Mouse (Mus musculus) heart, embryonic 12.5 days (tissue): ENCODE measurements around the gene Nhlrc4. TPM values are rescaled to one million over a fixed set of nuclear protein-coding genes. Genes with fewer than 3 reads are reported as not detected.

ENCODE experiments used
- ATAC-seq: fragments of 200-750 bp; cut with Nextera tagmentation; 2 replicates; pipeline ENCODE4 v1.8.0; 2017; ENCODE audit warnings: moderate TSS enrichment, moderate library complexity; ENCODE audit not compliant: insufficient number of reproducible peaks, low FRiP score
- H3K27ac ChIP-seq: fragments of 300-500 bp; sonication (generic); 2 replicates; pipeline ENCODE4 v1.5.1; 2016; ENCODE audit warnings: mild to moderate bottlenecking, moderate library complexity; ENCODE audit not compliant: poor library complexity, severe bottlenecking
- H3K27me3 ChIP-seq: fragments of 300-500 bp; sonication (generic); replicated peaks from 2 replicates; pipeline ENCODE4 v1.6.1; 2016; ENCODE audit warnings: mild to moderate bottlenecking, moderate library complexity
- H3K36me3 ChIP-seq: fragments of 300-500 bp; sonication (generic); 2 replicates; pipeline ENCODE4 v1.6.1; 2016; ENCODE audit warnings: mild to moderate bottlenecking, moderate library complexity
- H3K4me1 ChIP-seq: fragments of 300-500 bp; sonication (generic); replicated peaks from 2 replicates; pipeline ENCODE4 v1.6.1; 2016; ENCODE audit warnings: mild to moderate bottlenecking
- H3K4me2 ChIP-seq: fragments of 300-500 bp; sonication (generic); 2 replicates; pipeline ENCODE4 v1.6.1; 2016; ENCODE audit warnings: mild to moderate bottlenecking, moderate library complexity
- H3K4me3 ChIP-seq: fragments of 300-500 bp; sonication (generic); 2 replicates; pipeline ENCODE4 v1.5.1; 2016; ENCODE audit warnings: mild to moderate bottlenecking
- H3K9ac ChIP-seq: fragments of 300-500 bp; sonication (generic); 2 replicates; pipeline ENCODE4 v1.6.1; 2016; ENCODE audit warnings: mild to moderate bottlenecking, moderate library complexity
- H3K9me3 ChIP-seq: fragments of 300-500 bp; sonication (generic); replicated peaks from 2 replicates; pipeline ENCODE4 v1.6.1; 2016; ENCODE audit warnings: mild to moderate bottlenecking, moderate library complexity
- WGBS: fragments of 180-500 bp; shearing (Covaris S2); methylation state at CpG from one replicate; pipeline ENCODE4 v1.1.7; 2016; 5-methylcytosine and 5-hydroxymethylcytosine counted together
- polyA plus RNA-seq: library from polyadenylated mRNA; unstranded; fragments of >200 nt; fragmentation: Nextera tagmentation; extraction: Ambion mirVana; gene quantifications from 2 replicates; pipeline ENCODE4 v1.2.1, GENCODE M21; 2016

The Nhlrc4 gene
- polyA plus RNA-seq, 1 experiment from 2014 or later: 0.36 TPM

DNA sequence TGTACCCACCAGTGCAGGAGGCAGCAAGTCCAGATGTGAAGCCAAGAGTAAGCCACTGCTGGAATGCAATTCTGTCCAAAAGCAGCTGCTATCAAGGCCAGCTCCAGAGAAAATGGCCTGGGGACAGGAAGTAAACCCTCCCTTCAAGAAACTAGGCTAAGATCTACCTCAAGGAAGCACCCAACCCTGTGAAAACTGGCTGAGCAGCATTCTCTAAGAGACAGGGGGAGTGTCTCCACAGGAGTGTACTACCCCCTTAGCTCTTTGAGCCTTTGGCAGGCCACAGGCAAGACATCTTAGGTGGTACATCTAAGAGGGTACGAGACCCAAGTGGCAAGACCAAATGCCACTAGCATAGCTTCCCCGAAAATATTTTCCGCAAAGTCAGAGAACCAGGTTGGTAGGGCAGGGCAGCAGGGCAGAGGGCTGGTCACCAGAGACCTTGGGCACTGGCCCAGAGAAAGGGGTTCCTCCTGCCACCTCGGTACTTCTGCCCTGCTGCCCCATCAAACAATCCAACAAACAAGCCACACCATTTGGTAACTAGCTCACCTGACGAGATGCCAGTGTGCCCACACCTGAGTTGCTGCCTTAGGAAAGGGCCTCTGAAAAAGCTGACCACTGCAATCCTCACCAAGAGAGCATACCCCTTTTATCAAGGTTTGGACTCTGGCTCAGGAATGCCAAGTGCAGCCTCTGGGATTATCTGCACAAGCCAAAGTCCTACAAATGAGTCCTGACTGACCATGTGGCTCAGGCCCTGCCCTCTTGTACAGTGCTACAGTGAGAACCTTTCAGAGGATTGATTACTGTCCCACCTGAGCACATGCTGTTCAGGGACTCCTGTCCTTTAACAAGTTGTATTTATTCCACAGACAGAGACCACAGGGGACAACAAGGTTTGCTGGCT, 35.3 kb upstream of the Nhlrc4 start:
- Histone ChIP-seq H3K9ac (0 out of 2 replicates have a peak overlapping the region, but pooled peaks have one; percentile 1), H3K9me3 (no peaks in the 10 kb centered on the region), H3K4me1 (peaks cover 33% of the 10 kb centered on the region), H3K4me3 (no peak overlapping the region), H3K27me3 (no peaks in the 10 kb centered on the region), H3K4me2 (no peak overlapping the region), H3K36me3 (no peaks in the 10 kb centered on the region), H3K27ac (no peak overlapping the region)
- 85% methylated on average over 5 of the region's 5 CpGs for WGBS
- ATAC-seq: no peak

DNA sequence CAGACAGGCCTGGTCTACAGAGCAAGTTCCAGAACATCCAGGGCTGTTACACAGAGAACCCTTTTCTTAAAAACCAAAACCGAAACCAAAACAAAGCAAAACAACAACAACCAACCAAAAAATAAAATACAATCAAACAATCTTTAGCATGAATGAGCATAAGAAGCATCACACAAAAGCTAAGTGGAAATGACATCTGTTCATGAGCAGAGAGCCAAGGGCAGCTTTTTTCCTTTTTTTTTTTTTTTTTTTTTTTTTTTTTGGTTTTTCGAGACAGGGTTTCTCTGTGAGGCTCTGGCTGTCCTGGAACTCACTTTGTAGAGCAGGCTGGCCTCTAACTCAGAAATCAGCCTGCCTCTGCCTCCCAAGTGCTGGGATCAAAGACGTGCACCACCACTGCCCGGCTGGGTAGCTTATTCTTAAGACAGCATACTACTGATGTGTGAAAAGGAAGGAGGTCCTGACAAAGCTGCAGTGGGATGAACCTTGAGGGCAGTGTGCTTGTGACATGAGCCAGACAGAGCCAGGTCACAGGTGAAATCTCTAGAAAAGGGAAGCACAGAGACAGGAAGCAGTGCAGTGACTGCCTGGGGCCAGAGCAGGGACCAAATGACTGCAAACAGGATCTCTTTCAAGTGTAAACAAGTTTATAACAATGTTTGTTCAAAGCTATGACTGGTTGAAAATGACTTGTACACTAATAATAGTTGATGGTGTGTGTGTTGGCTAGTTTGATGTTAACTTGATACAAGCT, 26.4 kb upstream of the Nhlrc4 start:
- H3K36me3 ChIP-seq: 0 out of 2 replicates have a peak, but pooled peaks cover 3% of the 10 kb centered on the region
- H3K27me3 ChIP-seq: no peaks in the 10 kb centered on the region
- no peak overlapping the region for H3K4me2 ChIP-seq
- no peak overlapping the region for H3K9ac ChIP-seq
- no peaks in the 10 kb centered on the region for H3K9me3 ChIP-seq
- whole genome bisulfite sequencing: 80% methylated on average over 4 of the region's 4 CpGs
- H3K4me3 ChIP-seq: no peak overlapping the region
- ATAC-seq: no peak
- peaks cover 14% of the 10 kb centered on the region for H3K4me1 ChIP-seq
- H3K27ac ChIP-seq: no peak overlapping the region

DNA sequence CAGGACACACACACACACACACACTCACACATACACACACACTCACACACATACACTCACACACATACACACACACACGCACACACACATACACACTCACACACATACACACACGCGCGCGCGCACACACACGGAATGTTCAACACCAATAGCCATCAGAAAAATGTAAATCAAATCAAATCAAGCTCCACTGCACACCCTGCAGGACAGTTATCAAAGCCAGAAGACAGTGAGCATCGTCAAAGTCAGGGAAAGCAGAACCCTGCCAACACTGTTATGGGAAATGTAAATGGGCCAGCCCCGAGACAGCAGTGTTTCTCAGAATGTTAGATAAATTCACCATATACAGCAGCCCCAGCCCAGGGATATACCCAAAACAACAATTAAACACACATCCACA, 25.7 kb upstream of the Nhlrc4 start:
- Histone ChIP-seq H3K27ac (no peak overlapping the region), H3K4me1 (peaks cover 14% of the 10 kb centered on the region)
- WGBS: 93% methylated on average over 9 of the region's 9 CpGs

DNA sequence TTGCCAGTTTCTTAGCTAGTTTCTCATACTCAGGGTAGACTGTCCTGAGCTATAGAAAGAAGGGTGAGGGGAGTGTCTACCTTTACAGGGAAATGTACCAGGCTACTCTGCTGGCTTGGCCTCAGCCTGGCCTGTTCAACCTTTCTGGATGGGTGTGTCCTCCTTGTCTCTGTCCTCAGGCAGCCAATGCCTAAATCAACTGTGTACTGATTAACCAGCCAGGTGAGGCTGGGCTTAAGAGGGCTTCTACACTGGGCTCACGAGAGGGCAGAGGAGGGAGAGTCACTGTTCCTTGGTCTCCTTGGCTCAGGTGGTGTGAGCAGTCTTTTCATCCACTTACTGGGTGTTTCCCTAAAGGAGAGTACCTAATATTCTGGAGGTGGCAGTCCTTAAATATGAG, 23.4 kb upstream of the Nhlrc4 start:
- no peak overlapping the region for H3K9ac ChIP-seq
- no peak overlapping the region for H3K4me3 ChIP-seq
- H3K4me1 ChIP-seq: peaks cover 12% of the 10 kb centered on the region
- H3K4me2 ChIP-seq: no peak overlapping the region
- ATAC-seq: no peak
- WGBS: 62% methylated on average over 1 of the region's 1 CpGs
- no peaks in the 10 kb centered on the region for H3K9me3 ChIP-seq
- peaks cover 19% of the 10 kb centered on the region for H3K36me3 ChIP-seq
- no peaks in the 10 kb centered on the region for H3K27me3 ChIP-seq
- no peak overlapping the region for H3K27ac ChIP-seq

More for the DNA sequence above, 25.7 kb upstream of the Nhlrc4 start:
- no peak for ATAC-seq
- no peaks in the 10 kb centered on the region for H3K9me3 ChIP-seq
- H3K4me2 ChIP-seq: no peak overlapping the region
- H3K4me3 ChIP-seq: no peak overlapping the region
- no peaks in the 10 kb centered on the region for H3K27me3 ChIP-seq
- H3K36me3 ChIP-seq: 0 out of 2 replicates have a peak, but pooled peaks cover 3% of the 10 kb centered on the region
- H3K9ac ChIP-seq: no peak overlapping the region

DNA sequence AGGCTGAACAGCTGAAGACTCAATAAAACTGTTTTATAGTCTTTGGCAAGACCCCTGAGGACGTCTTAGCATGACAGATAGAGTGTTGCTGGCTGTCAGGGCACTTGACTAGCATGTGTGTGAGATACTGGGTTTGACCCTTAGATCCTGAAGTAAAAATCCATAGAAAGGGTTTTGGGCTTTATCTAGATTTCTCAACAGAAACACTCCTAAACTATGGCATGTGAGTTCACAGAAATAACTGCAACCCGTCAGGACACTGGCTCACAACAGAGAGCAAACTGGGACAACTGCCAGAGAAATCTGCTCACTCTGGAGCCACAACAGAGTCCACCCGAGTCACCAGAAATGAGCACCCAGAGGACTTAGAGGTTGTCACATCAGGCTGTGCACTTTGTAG, 22.9 kb upstream of the Nhlrc4 start:
- Histone ChIP-seq H3K36me3 (peaks cover 24% of the 10 kb centered on the region), H3K9ac (no peak overlapping the region), H3K27me3 (no peaks in the 10 kb centered on the region), H3K4me3 (no peak overlapping the region), H3K9me3 (no peaks in the 10 kb centered on the region), H3K4me1 (peaks cover 9% of the 10 kb centered on the region), H3K27ac (no peak overlapping the region), H3K4me2 (no peak overlapping the region)
- 47% methylated on average over 3 of the region's 3 CpGs for WGBS
- no peak for ATAC-seq

DNA sequence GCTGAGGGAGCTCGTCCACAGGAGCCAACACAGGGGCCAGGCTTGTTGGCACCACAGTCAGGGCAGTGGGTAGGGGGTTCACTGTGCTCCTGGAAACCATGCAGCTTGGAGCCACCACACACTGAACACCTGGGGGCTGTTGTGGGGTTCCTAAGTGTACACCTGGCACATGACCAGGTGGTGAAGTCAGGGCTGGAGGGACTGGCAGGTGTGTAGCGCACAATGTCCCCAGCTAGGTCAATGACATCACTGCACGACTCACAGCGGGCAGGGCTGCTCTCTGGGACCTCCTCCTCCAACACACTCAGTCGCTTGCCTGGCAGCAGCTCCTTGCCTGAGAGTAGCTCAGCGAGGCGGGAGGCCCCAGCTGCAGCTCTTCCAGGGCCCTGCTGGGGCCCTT, 19.5 kb upstream of the Nhlrc4 start:
- WGBS: 86% methylated on average over 7 of the region's 7 CpGs
- Histone ChIP-seq H3K4me1 (peaks cover 9% of the 10 kb centered on the region), H3K36me3 (peaks cover 54% of the 10 kb centered on the region), H3K4me3 (no peak overlapping the region), H3K27ac (no peak overlapping the region), H3K9me3 (no peaks in the 10 kb centered on the region), H3K9ac (no peak overlapping the region), H3K4me2 (no peak overlapping the region), H3K27me3 (no peaks in the 10 kb centered on the region)
- ATAC-seq: 0 out of 2 replicates have a peak, but pooled peaks have one; percentile 18

DNA sequence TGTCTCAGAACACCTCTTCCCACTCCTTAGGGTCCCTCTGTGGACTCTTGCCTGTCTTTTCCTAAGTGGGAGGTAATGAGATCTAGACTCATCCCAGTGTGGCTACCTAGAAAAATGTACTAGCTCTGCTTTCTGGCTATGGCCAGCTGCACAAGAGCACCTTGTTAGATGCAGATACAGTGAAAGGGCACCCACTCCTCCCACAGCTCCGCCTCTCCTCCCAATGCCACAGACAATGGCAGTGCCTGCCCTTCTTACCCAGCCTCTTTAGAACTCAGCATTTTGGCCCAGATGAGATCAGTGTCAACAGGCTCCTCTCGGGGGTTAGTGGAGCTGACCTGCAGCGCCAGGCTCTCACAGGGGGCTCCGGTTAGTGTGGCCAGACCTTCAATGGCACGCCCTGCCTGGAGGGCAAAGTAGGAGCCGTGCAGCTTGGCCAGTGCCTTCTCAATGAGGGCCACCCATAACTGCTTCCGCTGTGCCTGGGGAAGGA, 17.7 kb upstream of the Nhlrc4 start:
- H3K27ac ChIP-seq: no peak overlapping the region
- no peaks in the 10 kb centered on the region for H3K9me3 ChIP-seq
- no peak overlapping the region for H3K4me3 ChIP-seq
- no peak overlapping the region for H3K4me2 ChIP-seq
- no peak for ATAC-seq
- H3K9ac ChIP-seq: no peak overlapping the region
- 94% methylated on average over 7 of the region's 7 CpGs for WGBS
- H3K36me3 ChIP-seq: peaks cover 70% of the 10 kb centered on the region
- H3K4me1 ChIP-seq: no peaks in the 10 kb centered on the region
- H3K27me3 ChIP-seq: no peaks in the 10 kb centered on the region

DNA sequence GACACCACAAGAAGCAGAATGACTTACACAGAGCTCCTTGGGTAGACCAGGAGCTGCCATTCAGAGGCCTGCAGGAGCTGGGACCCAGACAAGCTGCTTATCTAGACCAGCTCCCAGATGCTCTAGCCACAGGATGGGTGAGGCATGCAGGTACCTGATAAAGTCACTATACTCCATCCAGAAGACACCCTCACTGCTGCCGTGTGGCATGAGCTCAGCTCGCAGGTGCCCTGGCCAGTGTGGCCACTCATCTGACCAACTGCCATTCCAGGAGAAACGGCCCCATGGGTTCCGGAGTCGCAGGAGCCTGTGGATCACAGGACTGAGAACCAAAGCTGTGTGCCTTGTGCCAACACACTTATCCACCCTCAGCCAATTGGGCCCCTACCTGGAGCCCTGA, 16.8 kb upstream of the Nhlrc4 start:
- 89% methylated on average over 5 of the region's 5 CpGs for WGBS
- ATAC-seq: peak; percentile 54; the same call in 1 of the 2 replicates

DNA sequence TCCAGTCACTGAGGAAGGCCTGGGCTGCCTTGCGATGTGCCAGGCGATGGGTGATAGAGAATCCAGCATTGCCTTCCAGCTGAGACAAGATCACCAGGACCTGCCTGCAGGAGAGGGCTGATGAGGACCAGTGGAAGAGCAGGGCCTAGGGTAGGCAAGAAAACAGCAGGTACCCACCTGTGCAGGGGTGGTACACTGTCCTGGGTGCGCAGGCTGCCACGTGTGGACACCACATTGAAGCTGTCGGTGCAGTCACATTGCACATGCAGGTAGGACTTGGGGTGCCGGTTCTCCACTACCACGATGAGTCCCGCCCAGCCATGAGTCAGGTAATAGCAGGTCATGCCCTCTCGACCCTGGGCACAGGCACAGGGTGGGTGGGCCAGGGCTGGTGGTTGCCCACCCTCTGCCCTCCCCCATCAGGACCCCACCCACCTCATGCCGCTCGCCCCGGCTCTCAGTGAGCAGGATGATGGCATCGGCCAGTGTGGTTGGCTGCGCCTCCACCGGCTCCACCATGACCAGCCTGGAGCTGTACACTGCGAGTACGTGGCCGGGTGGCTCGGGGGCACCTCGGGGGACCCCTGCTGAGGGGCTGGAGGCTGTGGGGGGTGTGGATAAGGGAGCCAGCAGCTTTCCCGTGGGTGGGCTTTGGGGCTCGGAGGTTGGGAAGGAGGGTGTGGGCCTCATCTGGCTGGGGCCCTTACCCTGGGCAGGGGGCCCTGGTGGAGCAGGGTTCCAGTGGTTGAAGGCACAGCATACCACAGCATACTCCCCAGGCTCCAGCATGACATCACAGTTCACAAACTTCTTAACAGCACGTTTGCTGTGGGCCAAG, 15.1 kb upstream of the Nhlrc4 start:
- Histone ChIP-seq H3K27ac (no peak overlapping the region), H3K4me1 (no peaks in the 10 kb centered on the region), H3K36me3 (peaks cover 70% of the 10 kb centered on the region), H3K9me3 (no peaks in the 10 kb centered on the region), H3K27me3 (0 out of 2 replicates have a peak, but pooled peaks cover 3% of the 10 kb centered on the region), H3K4me3 (no peak overlapping the region), H3K9ac (no peak overlapping the region), H3K4me2 (no peak overlapping the region)
- WGBS: 88% methylated on average over 23 of the region's 23 CpGs
- ATAC-seq: 0 out of 2 replicates have a peak, but pooled peaks have one; percentile 7

More for the DNA sequence above, 16.8 kb upstream of the Nhlrc4 start:
- Histone ChIP-seq H3K4me1 (no peaks in the 10 kb centered on the region), H3K27me3 (no peaks in the 10 kb centered on the region), H3K36me3 (peaks cover 73% of the 10 kb centered on the region), H3K4me2 (no peak overlapping the region), H3K27ac (no peak overlapping the region), H3K9me3 (no peaks in the 10 kb centered on the region), H3K9ac (no peak overlapping the region), H3K4me3 (no peak overlapping the region)

DNA sequence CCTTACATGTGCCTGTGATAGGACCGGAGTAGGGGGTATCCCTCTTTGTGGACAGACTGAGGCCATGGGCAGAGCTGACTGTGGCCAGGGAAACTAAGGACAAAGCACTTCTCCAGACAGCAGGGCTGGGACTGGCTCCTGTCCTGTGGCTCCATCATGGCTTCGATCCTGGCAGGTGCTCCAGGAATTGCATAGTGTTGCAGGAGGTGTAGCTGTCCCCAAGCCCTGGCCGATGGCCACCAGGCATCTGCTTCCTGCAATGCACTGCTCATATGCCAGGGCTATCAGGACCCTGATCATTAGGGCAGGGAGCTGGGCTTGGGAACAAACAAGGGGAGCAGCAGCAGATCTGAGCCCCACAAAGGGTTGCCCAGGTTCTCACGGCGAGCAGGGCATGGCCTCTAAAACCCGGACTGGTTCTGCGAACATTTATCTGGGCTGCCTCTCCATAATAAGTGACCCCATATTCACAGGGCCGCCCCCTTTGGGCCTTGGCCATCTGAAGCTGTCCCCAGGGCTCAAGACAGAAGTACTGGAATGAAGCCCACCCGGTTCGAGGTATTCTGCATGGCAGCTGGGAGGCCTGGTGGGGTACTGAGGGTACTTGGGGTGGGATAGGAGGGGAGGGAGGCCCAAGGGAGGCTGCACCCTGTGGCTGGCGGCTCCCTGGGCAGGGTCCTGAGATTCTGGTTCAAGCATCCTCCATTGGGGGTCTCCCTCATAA, 14.2 kb upstream of the Nhlrc4 start:
- no peak for ATAC-seq
- H3K4me3 ChIP-seq: no peak overlapping the region
- no peak overlapping the region for H3K4me2 ChIP-seq
- H3K4me1 ChIP-seq: no peaks in the 10 kb centered on the region
- H3K27me3 ChIP-seq: peaks cover 5% of the 10 kb centered on the region; the same call in 1 of the 2 replicates
- H3K27ac ChIP-seq: no peak overlapping the region
- 94% methylated on average over 11 of the region's 11 CpGs for WGBS
- no peak overlapping the region for H3K9ac ChIP-seq
- no peaks in the 10 kb centered on the region for H3K9me3 ChIP-seq
- H3K36me3 ChIP-seq: peaks cover 61% of the 10 kb centered on the region
